Mouse (Mus musculus) urinary bladder, postnatal 4 days (tissue): Measurements from ENCODE around the gene Nfs1.
A peak's percentile ranks its signal among the peaks of the same experiment; 100 is the strongest.
"Not testable (repeated sequence)": the region's sequence is repeated elsewhere in the genome, so short reads cannot be mapped to it uniquely, and the experiment has no call there.

Source experiments
- DNase-seq, 2 experiments: peaks; one replicate each; pipeline ENCODE4 v3.0.0; 2021 to 2022; ENCODE audit warnings: low spot score in 2 of 2

The Nfs1 gene

GRCm38 (mm10) chr2:156145486-156146130, 1.6 kb upstream of the Nfs1 start:
- no peak for DNase-seq

GRCm38 (mm10) chr2:156143367-156143766, 619 bp downstream of the Nfs1 start:
- no peak for DNase-seq

- DNase-seq = no peak
These were observed 1.2 kb downstream of the Nfs1 start for GRCm38 (mm10) chr2:156142820-156143219.

GRCm38 (mm10) chr2:156135695-156136094, 8.3 kb downstream of the Nfs1 start:
- DNase-seq = no peak

GRCm38 (mm10) chr2:156134161-156134560, 9.8 kb downstream of the Nfs1 start:
- DNase-seq = no peak

- DNase-seq = no peak
These were observed 17.0 kb downstream of the Nfs1 start, which contains the start of gene Gm28036 for GRCm38 (mm10) chr2:156126992-156127391. Gene Gm28036 (minus strand): TSS chr2:156127092.

DNA sequence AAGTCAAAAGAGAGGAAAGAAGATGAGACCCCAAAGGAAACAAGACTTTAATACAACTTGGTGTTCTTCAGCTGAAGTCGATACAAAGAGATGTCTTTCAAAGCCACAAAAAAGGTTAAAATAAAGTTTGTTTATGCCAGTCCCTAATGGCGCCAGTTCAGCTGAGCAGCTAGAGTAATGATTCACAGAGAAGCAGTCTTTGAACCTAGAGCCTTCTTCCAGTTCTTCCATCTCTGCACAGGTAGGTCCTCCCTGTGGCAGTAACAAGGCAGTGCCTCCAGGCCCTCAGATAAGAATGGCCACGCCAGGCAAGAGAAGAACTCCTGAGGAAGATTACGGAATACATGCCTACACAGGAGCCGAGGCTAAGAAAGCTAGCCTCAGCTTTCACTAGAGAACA, 20.3 kb downstream of the Nfs1 start:
- no peak for DNase-seq

- no peak for DNase-seq
These were observed 24.4 kb downstream of the Nfs1 start for GRCm38 (mm10) chr2:156119566-156119965.

GRCm38 (mm10) chr2:156112080-156112423, 31.9 kb downstream of the Nfs1 start:
- DNase-seq = not testable (repeated sequence)

GRCm38 (mm10) chr2:156111358-156112079, 32.5 kb downstream of the Nfs1 start, which contains the start of the genes Cpne1 and Rbm12:
Gene Cpne1 (minus strand): TSS chr2:156111965.
Gene Rbm12 (minus strand): TSS chr2:156111978.
- DNase-seq = peak; percentile 90 to 94

GRCm38 (mm10) chr2:156110627-156111357, 33.2 kb downstream of the Nfs1 start:
- no peak for DNase-seq

- no peak for DNase-seq
These were observed 52.1 kb downstream of the Nfs1 start for GRCm38 (mm10) chr2:156091926-156092325.

- no peak for DNase-seq
These were observed 54.2 kb downstream of the Nfs1 start for GRCm38 (mm10) chr2:156089799-156090198.

GRCm38 (mm10) chr2:156087391-156088110, 56.4 kb downstream of the Nfs1 start:
- DNase-seq = no peak

DNA sequence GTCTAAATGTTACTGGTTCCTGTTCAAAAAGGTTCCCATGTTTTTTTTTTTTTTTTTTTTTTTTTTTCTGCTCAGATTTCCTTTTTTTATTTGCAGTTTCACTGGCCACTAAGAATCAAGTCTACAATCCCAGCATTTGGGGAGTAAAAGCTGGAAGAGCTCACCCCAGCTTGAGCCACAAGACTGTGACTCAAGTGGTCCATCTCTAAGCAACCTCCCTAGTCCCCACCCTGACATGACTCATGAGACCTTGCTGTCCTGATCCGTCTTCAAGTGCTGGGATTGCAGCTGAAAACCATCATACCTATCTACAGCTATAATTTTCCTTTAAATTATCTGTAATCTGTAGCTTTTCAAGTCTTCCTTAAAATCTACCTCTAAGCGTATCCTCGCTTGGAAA, 59.4 kb downstream of the Nfs1 start:
- no peak for DNase-seq

- DNase-seq = no peak
These were observed 63.6 kb downstream of the Nfs1 start for GRCm38 (mm10) chr2:156080391-156080790.

- no peak for DNase-seq
These were observed 64.3 kb downstream of the Nfs1 start for GRCm38 (mm10) chr2:156079674-156080073.

DNA sequence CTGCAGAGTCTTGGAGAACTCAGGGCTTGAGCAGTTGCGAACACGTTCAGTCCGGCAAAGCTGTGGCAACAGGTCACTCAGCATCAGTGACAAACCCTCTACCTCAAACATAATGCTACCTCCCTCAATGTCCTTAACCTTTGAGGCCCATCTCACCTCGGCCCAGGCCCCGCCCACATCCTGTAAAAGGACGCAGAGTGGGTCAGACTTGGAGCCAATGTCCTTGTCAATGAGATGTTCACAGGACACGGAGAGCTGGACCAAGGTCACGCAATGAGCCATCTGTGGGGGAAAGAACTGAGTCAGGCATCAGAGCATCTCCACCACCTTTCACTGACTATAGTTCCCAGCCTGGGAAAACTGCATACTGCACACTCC, 64.8 kb downstream of the Nfs1 start:
- no peak for DNase-seq

DNA sequence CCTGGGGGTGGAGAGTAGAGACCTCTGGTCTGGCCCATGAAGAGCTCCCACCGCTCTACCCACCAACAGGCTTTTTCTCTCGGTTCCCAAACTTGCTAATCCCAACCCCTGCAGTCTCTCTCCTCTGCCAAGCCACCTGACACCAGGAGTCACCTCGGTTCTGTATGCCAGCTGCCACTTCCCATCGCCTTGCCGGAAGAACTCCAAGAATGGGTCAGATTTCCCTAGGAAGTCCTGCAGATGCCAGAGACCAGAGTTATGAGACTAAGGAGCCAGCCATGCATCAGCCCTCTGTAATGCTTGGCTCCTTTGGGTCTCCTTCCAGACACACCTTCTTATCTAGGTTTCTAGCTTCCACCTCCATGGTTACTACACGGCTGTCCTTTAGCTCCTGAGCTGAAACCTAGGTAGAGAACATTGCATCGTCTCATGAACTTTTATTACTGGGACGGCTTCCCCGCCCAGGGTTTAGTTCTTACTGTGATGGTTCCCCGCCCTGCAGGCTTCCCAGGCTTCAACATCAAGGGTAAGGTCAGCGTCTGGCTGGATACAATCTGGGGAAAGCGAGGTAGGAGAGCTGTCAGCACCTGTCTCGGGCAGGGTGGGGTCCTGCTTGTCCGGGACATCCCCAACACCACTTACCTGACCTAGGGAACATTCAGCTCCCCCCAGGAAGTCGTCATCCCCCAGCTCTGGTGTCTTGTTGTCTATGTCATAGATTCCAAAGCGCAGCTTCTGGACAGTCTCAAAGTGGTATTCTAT, 65.4 kb downstream of the Nfs1 start:
- DNase-seq = no peak

- DNase-seq = no peak
These were observed 66.5 kb downstream of the Nfs1 start for GRCm38 (mm10) chr2:156077461-156077860.

DNA sequence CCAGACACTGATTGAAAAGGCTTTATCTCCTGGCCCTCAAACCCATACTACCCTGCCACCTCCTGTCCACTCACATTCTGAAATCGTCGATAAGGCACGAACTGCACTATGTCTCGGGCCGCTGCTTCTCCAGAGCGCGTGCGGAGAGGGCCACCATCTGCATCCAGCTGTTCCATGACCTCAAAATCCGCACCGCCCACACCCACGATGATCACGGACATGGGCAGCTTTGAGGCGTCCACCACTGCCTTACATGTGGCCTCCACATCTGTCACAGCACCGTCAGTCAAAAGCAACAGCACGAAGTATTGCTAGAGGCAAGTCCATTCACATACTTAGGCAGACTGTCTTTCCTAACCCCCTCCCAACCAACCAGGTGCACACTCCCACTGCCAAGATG, 70.3 kb downstream of the Nfs1 start:
- DNase-seq = no peak
